Mouse (Mus musculus) 416B (cell line): ENCODE data around the gene Meis3.

ENCODE experiments used
- DNase-seq: peaks from one replicate; pipeline ENCODE4 v3.0.0; 2011; ENCODE audit warnings: low read depth

The Meis3 gene

DNA sequence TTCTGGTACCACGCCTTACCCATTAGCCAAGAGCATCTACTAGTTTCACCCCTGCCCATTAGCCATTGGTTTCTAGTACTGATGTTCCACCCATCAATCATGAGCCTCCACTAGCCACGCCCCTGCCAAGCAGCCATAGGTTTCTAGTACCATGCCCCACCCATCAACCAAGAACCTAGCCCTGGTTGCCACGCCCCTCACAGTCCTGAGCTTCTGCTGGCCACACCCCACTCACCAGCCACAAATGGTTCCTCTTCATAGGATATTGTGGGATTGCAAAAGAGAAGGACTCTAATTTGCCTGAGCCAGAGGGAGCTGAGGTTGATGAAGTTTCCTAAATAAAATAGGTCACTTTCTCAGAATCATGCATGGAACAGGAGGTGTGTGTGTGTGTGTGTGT, 14.2 kb upstream of the Meis3 start:
- peak; percentile 71 for DNase-seq

DNA sequence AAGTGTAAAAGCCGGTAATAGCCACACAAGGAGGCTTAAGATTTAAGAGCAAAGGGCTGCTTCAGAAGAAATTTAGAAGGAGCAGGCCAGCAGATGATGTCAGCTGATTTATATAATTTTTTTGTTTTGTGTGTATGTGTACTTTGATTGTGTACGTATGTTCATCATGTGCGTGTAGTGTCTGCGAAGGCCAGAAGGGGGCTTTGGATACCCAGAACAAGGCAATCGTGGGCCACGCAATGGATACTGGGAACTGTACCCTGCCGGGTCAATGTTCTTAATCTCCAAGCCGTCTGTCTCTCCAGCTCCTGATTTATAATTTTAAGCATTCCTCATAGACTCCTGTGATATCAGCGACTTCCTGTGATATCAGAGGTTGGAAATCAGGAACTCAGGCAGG, 13.6 kb upstream of the Meis3 start:
- DNase-seq = no peak

DNA sequence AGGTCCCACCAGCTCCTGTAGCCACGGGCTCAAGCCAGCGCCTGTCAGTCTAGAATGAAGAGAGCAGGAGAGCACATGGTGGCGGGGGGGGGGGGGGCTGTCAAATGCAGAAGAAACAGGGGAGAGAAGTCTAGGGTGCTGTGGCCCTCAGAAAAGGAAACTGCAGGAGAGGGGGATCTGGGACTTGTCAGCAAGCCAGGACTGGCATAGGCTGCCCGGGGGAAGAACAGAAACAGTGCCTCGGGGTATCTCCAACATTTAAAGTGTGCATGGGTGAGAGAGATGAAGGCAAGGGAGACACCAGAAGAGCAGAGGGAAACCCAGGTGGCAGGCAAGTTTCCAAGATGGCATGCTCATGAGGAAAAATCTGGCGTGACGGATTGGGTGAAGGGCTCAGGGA, 12.9 kb upstream of the Meis3 start:
- DNase-seq = no peak

DNA sequence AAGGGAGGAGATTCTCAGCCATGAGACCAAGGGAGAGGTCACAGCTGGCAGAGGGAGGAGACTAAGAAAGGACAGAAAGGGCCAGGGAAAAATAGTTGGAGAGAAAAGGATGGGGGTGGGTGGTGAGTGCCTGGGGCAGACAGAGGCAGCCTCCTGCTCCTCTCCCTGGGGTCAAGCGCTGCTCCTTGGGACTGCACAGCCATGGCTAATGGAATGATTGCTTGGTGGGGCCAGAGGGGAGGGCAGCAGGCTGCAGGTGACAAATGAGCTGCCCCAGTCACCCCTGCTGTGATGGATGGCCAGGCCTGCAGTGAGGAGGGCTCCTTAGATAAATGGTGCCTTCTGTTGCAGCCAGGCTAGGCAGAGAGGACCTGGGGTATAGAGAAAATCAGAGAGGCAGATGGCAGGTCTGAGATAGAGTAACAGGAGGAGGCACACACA, 2.7 kb upstream of the Meis3 start:
- DNase-seq = no peak

DNA sequence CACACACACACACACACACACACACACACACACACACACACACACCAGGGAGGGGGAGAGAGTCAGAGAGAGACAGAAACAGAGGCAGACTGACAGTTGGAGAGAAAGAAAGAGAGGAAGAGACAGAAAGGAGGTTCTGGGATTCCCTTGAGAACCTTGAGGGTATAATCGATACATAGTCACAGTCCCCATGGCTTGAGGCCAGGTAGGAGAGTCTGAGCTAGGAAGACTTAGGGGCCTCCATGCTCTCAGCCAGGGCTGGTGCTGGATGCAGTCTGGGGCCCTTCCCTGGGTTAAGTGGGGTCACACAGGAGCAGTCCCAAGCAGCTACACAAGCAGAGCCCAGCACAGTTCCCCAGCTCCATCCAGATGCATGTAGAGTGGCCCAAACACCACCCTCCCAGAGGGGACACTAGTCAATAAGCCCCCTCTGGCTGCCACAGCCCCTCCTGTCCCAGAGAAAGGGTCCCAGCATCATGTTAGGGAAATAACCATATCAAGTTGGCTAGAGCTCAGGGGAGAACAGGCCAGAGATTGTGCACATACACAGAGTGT, 2.2 kb upstream of the Meis3 start:
- no peak for DNase-seq

DNA sequence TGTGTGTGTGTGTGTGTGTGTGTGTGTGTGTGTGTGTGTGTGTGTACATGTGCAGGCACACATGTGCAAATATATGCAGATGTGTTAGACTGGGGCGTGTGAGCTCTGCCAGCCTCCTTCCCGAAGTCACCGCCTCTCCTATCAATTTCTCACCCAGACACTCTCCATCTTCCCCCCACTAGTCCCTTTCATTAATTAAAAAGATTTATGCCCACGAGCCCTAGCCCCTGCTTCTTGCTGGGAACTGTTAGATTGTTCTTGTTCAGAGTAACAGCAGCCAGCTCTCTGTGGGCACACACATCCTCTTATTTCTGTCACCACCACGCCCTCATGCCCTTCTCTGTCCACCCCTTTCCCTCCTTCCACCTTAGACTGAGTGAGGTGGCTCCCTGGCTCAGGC, 1.7 kb upstream of the Meis3 start:
- no peak for DNase-seq

DNA sequence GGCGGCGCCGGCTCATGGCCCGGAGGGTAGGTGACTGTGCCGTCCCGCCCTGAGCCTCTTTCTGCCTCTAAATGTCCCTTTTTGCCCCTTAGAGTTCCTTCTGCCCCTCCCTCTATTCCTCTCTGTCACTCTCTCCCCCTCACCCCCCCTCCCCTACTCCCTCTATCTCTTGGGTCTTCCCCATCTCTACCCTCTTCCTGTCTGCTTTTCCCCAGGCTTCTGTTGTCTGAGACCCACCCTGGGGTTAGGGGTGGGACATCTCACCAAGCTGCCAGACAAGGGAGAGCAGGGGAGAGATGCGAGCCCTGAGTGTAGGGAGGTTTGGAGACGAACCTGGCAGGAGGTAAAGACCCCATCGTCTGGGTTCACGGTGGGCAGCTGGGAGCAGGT, 647 bp downstream of the Meis3 start:
- no peak for DNase-seq

DNA sequence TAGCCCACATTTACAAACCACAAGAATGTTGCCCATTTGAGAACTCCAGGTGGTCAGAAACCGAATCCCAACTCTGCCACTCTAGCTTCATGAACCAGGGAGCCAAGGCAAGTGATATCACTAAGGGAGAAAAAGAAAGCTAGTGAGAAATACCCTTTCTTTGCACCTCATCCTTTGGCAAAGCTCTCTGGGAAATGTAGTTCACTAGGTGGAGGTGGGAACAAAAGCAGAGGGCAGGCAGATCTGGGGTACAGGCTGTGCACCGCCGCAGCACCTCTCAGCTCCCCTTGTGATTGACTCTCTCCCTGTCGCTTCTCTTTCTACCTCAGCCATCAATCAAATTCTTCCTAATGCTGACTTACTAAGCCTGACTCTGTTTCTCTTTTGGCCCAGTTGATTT, 3.2 kb downstream of the Meis3 start:
- no peak for DNase-seq

DNA sequence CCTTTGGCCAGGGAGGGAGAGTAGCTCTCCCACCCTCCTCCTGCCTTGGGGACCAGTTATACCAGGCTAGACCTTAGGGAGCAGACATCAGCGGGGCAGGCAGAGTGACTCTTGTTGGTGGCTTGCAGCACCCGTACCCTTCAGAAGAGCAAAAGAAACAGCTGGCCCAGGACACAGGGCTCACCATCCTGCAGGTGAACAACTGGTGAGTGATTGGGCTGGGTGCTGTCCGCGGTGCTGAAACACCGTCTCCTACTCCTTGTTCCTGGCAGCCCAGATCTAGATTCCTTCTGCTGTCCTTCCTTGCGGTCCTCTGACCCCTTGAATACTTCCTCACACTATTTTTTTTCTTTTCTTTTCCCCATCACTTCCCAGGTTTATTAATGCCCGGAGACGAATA, 8.8 kb downstream of the Meis3 start:
- DNase-seq = peak; percentile 58

DNA sequence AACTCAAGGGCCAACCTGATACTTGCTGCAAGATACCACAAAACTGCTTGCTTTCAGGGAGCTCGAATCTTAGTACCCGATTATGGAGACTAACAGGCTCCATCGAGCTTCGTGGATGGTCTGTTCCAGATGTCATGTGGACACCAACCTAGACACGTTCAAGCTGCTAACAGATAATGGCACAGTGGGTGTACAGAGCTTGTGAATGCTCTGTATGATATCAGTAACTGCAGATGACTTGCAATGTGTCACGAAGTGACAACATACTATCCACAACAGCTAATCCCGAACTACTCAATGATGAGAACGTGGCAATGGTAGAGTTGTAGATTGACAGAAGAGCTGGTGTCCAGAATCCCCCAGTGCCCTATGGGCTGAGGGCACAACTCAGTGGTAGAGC, 12.6 kb downstream of the Meis3 start:
- no peak for DNase-seq

DNA sequence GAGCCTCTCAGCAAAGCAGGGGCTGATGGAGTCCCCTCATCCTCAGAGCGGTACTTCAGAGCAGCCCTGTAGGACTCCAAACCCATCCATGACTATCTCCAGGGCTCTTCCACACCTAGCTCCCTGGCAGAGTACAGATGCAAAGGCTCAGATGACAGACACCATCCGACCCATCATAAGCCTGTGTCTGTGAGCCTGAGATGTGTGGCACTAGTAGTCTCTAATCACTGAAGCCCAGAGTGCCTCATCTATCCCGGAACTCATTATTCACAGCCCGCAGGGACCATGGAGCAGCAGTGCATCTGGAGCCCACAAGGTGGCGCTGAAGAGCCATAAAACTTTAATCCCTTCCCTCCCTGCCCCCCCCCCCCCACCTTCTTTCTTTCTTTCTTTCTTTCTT, 17.4 kb downstream of the Meis3 start:
- peak; percentile 73 for DNase-seq

DNA sequence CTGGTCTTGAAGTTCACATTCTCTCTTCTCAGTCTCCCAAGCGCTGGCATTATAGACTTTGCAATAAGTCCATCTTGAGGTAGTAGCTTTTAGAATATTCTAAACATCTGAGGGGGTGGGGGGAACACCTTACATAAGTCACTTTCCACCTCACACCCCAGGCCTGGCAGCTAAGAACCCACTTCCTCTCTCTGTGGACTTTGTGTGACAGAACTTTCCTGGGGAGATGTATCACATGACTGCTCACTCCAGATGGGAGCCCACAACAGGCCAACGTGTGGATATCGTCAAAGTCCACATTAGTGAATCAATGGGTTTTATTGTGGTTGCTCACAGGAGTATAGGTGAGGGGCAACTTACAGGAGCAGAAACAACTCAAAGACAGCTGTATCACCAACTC, 18.8 kb downstream of the Meis3 start:
- peak; percentile 42 for DNase-seq

DNA sequence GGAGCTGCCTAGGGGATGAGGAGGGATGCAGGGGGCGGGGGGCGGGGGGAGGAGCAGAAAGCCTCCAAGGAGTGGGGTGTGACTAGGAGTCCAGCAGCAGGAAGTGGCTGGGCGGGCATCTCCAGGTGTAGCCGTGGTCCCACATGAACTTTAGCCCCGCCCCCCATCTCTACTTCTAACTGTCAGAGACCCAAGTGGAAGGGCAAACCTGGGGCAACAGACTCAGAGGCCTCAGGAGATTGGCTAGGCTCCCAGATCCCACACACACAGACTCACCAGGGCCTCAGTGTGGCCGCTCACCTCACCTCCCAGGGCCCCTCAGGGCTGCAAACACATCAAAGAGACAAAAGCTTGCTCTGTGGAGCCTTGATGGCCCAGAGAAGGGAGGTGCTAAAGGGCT, 21.7 kb downstream of the Meis3 start:
- DNase-seq = no peak

DNA sequence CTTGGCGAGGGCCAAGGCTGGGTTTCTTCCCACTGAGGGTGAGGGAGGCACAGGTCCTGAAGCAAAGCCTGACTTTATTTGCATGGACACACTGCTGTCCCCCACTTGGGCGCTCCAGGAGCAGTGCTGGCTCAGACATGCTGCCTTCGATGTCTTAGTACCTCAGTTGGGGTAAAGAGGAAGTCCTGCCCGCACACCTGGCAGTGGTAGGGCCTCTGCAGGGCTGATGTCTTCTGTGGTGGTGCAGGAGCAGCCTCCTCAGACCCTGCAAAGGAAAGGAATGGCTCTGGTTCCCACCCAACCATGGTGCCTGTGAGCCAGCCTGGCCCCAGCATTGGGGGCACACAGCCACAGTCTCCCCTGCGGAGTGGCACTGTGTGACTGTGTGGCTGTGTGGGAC, 22.3 kb downstream of the Meis3 start:
- DNase-seq = no peak

DNA sequence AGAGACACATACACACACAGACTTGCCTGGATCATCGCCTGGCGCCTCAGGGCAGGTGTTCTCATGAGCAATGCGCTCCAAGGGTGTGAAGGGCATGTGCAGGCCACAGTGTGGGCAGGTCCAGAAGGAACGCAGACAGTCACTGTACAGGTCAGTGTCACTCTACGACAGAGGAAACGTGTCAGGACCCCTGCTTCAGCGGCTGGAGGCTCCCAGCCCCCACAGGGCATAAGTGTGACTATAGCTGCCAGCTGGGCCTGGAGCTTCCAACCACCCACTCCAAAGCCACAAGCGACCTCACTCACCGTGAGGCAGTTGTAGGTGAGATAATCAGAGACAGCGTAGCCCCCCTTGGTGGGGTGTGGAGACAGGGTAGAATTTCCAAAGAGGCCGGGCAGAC, 23.6 kb downstream of the Meis3 start:
- no peak for DNase-seq

DNA sequence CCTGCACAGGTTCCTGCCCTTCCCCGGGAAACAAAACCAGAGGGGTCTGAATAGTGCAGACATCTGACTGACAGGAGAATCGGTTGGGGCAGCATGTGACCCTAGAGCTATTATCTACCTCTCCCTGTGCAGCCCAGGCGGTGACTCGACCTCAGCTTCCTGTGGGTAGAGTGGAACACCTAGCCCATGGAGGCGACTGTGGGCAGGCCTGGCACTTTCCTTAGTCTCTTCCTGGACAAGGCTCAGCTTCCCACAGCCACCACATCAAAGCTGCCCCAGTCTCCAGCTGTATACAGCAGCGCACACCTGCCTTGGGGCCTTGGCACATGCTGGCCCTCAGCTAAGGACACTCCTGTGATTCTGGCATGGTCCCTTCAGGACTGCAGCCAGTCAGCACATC, 26.2 kb downstream of the Meis3 start:
- DNase-seq = peak; percentile 76

DNA sequence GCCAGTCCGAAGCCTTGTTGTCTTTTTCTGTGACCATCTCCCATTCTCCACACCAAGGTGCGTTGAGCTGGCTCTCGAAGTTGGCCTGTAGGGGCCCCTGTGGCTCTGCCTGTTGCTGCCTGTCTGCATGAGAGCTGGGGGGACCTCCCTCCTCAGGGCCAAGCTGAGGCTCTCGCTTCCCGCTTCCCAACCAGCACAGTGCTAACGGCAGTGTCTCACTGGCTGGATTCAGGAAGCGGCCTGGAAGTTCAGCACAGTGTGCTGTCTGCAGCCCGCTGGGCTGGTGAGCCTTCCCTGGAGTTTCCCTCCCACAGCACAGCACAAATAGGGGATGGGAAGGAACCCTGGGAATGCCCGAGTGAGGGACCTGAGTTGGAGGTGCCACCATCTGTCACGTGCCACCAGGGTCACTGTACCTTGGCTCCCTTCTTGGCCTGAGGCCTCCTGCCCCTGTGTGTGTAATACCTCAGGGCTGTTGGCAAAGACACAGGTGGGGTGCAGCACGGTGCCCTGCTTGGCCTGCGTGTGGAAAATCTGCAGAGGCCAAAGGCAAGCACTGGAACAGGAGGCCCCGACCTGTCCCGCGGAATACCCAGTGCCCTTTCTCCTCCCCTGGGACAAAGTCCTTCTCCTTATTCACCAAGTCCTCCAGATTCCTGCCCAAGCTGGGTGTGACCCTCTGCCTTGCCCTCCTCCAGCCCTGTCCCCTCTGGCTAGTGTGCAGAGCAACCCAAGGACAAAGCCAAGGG, 28.0 kb downstream of the Meis3 start:
- no peak for DNase-seq

DNA sequence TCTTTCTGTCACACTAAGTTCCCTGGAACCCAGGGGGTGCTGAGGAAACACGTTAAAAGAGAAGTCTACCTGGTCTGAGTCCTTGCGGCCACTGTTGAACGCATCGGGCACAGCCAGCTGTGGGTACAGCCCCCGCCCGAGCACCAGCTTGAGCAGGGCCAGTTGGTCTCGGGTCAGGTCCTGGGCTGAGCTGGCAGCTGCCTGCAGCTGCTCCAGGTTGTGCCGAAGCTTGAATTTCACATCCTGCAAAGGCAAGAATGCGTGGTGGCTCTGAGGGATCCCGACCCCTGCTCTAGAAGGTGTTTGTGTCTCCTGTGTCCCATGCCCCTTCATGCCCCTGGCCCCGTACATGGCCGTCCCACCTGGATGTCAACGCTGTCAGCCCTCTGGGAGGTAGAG, 28.6 kb downstream of the Meis3 start:
- no peak for DNase-seq

DNA sequence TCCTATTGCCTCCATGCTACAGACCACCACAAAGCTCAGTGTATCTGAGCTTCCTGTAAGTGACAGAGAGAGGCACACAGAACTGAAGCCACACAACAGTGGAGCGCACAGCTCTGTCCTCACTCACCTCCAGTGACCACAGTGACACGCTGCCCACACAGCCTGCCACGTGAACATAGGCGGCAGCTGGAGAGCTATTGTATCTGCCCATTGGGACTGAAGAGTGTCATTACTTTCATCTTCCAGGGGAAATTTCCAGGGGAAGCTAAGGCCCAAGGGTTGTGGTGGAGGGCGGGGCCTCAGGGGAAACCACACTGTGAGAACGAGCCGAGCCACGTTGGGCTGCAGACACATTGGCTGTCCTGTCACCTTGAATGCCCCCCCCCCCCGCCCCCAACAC, 29.9 kb downstream of the Meis3 start:
- DNase-seq = peak; percentile 62

DNA sequence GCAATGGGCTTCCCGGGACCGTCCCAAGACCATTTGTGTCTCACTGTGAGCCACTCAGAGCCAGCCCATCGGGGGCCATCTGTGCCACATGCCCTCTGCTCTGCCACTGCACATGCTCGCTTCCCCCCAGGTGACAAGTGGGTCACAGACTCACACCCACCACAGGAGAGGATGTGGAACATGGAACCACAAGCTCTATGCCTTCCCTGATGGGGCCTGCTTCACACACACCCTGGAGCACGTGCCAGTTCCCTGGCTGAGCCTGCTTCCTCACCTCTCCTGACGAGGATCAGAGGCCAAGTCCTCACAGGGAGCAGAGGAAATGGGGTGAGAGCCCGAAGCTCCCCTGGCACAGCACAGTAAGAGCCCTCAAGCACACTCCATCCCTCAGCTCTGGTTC, 32.2 kb downstream of the Meis3 start:
- DNase-seq = no peak

DNA sequence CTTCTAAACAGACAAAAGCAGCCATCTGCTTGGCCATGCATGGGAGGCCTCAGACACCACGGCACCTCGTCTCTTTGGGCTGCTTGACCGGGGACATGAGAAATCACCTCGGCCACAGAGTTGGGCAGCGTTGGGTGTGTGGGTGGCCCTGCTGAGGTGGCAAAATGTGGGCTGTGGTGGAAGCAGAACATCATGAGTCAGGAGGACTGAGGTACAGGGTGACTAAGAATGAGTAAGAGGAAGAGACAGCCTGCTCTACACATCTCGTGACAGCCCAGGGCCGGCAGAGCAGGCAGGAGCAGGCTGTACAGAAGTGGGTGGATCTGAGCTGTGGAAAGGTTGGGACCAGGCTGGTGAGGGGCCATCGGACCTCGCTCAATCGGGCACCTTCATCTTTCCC, 32.6 kb downstream of the Meis3 start:
- peak; percentile 95 for DNase-seq

DNA sequence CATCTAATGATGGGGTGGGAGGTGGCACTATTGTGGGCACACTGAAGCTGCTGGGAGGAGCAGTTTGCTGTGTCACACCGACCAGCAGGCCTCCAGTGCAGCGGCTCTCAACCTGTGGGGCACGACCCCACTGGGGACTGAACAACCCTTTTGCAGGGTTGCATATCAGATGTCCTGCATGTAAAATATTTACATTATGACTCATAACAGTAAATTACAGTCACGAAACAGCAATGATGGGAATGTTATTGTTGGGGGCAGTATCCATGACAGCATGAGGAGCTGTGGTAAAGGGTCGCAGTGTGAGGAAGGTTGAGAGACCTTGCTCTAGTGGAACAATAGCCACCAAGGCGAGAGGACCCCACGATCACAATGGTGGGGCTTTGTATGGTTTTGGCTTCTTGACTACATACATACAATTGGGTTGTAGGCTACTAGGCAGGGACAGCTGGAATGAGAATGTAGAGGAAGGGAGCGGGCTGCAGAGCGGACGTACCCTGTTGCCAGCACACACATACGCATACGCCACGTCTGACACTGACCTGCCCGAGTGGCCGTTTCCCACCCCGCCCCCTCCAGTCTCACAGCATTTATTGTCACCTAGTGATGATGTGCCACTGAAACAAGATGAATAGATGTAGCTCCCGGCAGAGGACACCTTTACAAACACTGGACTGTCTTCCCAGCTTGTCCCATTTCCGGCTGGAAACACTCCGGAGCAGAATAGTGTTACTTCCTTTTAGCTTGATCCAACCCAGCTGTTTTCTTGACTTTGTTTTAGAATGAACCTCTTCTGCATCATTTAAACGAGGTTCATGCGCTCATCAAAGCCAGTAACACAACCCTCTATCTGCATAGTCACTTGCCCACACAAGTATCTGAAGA, 34.1 kb downstream of the Meis3 start:
- peak; percentile 27 for DNase-seq

DNA sequence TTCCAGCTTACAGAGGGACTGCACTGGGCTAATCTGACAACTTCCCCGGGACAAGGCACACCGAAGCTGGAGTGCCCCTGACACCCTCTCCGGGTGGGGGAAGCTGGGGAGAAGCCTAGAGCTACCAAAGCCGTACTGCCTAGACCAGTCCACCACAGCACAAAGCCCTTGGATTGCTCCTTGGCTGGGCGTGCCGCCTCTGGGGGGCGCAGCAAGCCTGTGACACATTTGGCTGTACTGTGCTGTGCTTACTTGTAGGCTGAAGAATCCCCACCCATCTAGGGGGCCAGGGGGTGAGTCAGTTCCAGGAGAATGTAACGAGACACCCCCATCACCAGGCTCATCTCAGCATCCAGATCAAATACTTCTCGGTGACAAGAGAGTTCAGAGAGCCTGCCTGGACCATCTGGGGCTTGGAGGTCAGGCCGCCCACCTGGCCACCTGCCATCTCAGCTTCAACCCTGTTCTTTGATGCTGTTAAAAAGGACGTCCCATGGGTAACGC, 36.0 kb downstream of the Meis3 start:
- DNase-seq = peak; percentile 42
